Mouse (Mus musculus): ENCODE measurements at regions not wholly inside any gene's neighbourhood (a gene's known extent, or its start where the extent isn't known, plus 50 kb on each side); places are given as distances from the start of the nearest gene placed in this dataset.

DNA sequence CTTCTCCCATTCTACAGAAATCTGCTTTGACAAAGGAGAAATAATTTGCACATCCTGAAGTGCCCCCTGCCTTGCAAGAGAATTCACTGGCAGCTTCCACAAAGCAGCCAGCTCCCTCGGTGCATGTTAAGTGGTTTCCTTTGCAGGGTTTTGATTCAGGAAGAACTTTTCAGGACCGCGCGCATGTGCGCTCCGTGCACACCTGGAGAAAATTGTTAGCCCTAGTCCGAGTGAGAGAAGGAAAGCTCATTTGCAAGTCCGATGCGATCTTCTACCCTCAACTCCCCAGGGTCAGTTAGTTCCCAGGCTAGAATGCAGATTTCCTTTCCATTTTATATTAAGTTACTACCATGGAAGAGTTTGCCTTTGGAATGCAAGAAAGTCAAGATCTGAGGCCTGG lies 145.8 kb upstream of the Fstl4 start:
- H3K79me2 ChIP-seq (ENCODE audit: control insufficient read depth, insufficient read depth, low read length): no peaks in the 10 kb centered on the region

GRCm38 (mm10) chr11:52622861-52623260 lies 141.6 kb upstream of the Fstl4 start:
- TF ChIP-seq POLR2A (IDR thresholded peaks at IDR 0.05; ENCODE audit: extremely low read depth, insufficient read depth, low read length) (no peak), CTCF (IDR thresholded peaks at IDR 0.05; ENCODE audit: low read depth, low read length) (no peak)
- H3K27me3 ChIP-seq (ENCODE audit: control insufficient read depth, insufficient read depth, low read length): 0 out of 2 replicates have a peak, but pooled peaks cover 2% of the 10 kb centered on the region
- H3K79me2 ChIP-seq (ENCODE audit: control insufficient read depth, insufficient read depth, low read length): no peaks in the 10 kb centered on the region
- no peak overlapping the region for H3K27ac ChIP-seq (replicated peaks; ENCODE audit: insufficient read depth, low read depth, low read length)
- no peak for DNase-seq (ENCODE audit: extremely low read depth, low read depth, low spot score)
- no peaks in the 10 kb centered on the region for H3K4me1 ChIP-seq (ENCODE audit: control insufficient read depth, insufficient read depth, low read length)
- no peaks in the 10 kb centered on the region for H3K36me3 ChIP-seq (ENCODE audit: control insufficient read depth, insufficient read depth, low read length)
- 74% methylated on average over 4 of the region's 4 CpGs for WGBS
- no peak overlapping the region for H3K4me3 ChIP-seq (ENCODE audit: insufficient read depth, low read depth, low read length)
- no peak overlapping the region for H3K9ac ChIP-seq (ENCODE audit: low read depth, low read length)

More for the DNA sequence above, 145.8 kb upstream of the Fstl4 start:
- H3K9ac ChIP-seq (ENCODE audit: low read depth, low read length): no peak overlapping the region
- H3K4me1 ChIP-seq (ENCODE audit: control insufficient read depth, insufficient read depth, low read length): no peaks in the 10 kb centered on the region
- DNase-seq (ENCODE audit: extremely low read depth, low read depth, low spot score): no peak
- no peak overlapping the region for H3K4me3 ChIP-seq (ENCODE audit: insufficient read depth, low read depth, low read length)
- TF ChIP-seq POLR2A (IDR thresholded peaks at IDR 0.05; ENCODE audit: extremely low read depth, insufficient read depth, low read length) (no peak), CTCF (IDR thresholded peaks at IDR 0.05; ENCODE audit: low read depth, low read length) (no peak)
- H3K27me3 ChIP-seq (ENCODE audit: control insufficient read depth, insufficient read depth, low read length): no peaks in the 10 kb centered on the region
- no peaks in the 10 kb centered on the region for H3K36me3 ChIP-seq (ENCODE audit: control insufficient read depth, insufficient read depth, low read length)
- H3K27ac ChIP-seq (replicated peaks; ENCODE audit: insufficient read depth, low read depth, low read length): no peak overlapping the region
- 70% methylated on average over 9 of the region's 9 CpGs for WGBS

DNA sequence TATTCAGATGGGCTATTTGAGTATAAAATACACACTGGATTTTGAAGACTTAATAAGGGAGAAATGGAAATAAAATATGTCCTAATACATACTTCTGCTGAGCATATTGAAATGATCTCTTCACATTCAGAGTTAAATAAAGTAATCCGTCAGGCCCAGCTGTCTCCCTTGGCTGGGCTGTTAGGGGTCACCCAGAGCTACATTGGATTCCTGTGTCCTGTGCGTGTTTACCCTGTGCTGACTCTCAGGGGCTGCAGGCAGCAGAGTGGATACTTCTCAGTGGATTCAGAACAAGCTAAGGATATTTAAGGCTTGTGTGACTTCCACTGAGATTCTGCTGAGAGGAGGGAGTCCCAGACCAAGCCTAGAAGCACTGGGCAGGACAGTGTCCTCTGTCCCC lies 135.6 kb upstream of the Fstl4 start:
- no peaks in the 10 kb centered on the region for H3K36me3 ChIP-seq (ENCODE audit: control insufficient read depth, insufficient read depth, low read length)
- no peak overlapping the region for H3K9ac ChIP-seq (ENCODE audit: low read depth, low read length)
- no peak overlapping the region for H3K4me3 ChIP-seq (ENCODE audit: insufficient read depth, low read depth, low read length)
- WGBS: 82% methylated on average over 2 of the region's 2 CpGs
- DNase-seq (ENCODE audit: extremely low read depth, low read depth, low spot score): no peak
- H3K27me3 ChIP-seq (ENCODE audit: control insufficient read depth, insufficient read depth, low read length): 0 out of 2 replicates have a peak, but pooled peaks cover 2% of the 10 kb centered on the region
- H3K4me1 ChIP-seq (ENCODE audit: control insufficient read depth, insufficient read depth, low read length): no peaks in the 10 kb centered on the region
- no peaks in the 10 kb centered on the region for H3K79me2 ChIP-seq (ENCODE audit: control insufficient read depth, insufficient read depth, low read length)
- TF ChIP-seq CTCF (IDR thresholded peaks at IDR 0.05; ENCODE audit: low read depth, low read length): no peak
- H3K27ac ChIP-seq (replicated peaks; ENCODE audit: insufficient read depth, low read depth, low read length): no peak overlapping the region

GRCm38 (mm10) chr11:52629776-52630175 lies 134.7 kb upstream of the Fstl4 start:
- no peak overlapping the region for H3K27ac ChIP-seq (replicated peaks; ENCODE audit: insufficient read depth, low read depth, low read length)
- 0 out of 2 replicates have a peak, but pooled peaks cover 2% of the 10 kb centered on the region for H3K27me3 ChIP-seq (ENCODE audit: control insufficient read depth, insufficient read depth, low read length)
- no peaks in the 10 kb centered on the region for H3K79me2 ChIP-seq (ENCODE audit: control insufficient read depth, insufficient read depth, low read length)
- TF ChIP-seq POLR2A (IDR thresholded peaks at IDR 0.05; ENCODE audit: extremely low read depth, insufficient read depth, low read length) (no peak), CTCF (IDR thresholded peaks at IDR 0.05; ENCODE audit: low read depth, low read length) (0 out of 2 replicates have a peak, but pooled peaks have one; percentile 18)
- H3K4me3 ChIP-seq (ENCODE audit: insufficient read depth, low read depth, low read length): no peak overlapping the region
- H3K36me3 ChIP-seq (ENCODE audit: control insufficient read depth, insufficient read depth, low read length): no peaks in the 10 kb centered on the region
- 55% methylated on average over 5 of the region's 5 CpGs for WGBS
- no peaks in the 10 kb centered on the region for H3K4me1 ChIP-seq (ENCODE audit: control insufficient read depth, insufficient read depth, low read length)
- DNase-seq (ENCODE audit: extremely low read depth, low read depth, low spot score): no peak
- H3K9ac ChIP-seq (ENCODE audit: low read depth, low read length): no peak overlapping the region

DNA sequence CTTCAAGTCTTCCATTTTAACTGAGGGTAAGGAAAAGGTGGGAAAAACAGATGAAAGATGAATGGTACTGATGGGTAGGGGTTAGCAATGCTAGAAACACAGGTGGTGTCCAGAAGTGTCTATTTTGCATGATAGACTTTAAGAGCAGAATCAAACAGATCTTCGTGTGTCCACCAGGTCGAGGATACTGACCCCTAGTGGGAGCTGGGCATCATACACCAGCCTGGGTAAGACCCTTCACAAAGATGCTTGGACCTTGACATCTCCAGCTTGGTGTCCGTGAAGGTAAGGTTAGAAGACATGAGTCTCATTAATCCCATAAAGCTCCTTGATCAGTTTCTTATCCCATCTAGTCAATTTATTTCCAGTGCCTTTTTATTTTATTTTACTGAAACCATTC lies 132.9 kb upstream of the Fstl4 start:
- 45% methylated on average over 3 of the region's 3 CpGs for WGBS
- TF ChIP-seq POLR2A (IDR thresholded peaks at IDR 0.05; ENCODE audit: extremely low read depth, insufficient read depth, low read length) (no peak), CTCF (IDR thresholded peaks at IDR 0.05; ENCODE audit: low read depth, low read length) (peak; percentile 28; the same call in 1 of the 2 replicates)

GRCm38 (mm10) chr11:52634189-52634588 lies 130.2 kb upstream of the Fstl4 start:
- H3K4me1 ChIP-seq (ENCODE audit: control insufficient read depth, insufficient read depth, low read length): no peaks in the 10 kb centered on the region
- no peak overlapping the region for H3K9ac ChIP-seq (ENCODE audit: low read depth, low read length)
- WGBS: 67% methylated on average over 3 of the region's 3 CpGs
- DNase-seq (ENCODE audit: extremely low read depth, low read depth, low spot score): no peak
- no peaks in the 10 kb centered on the region for H3K79me2 ChIP-seq (ENCODE audit: control insufficient read depth, insufficient read depth, low read length)
- no peaks in the 10 kb centered on the region for H3K36me3 ChIP-seq (ENCODE audit: control insufficient read depth, insufficient read depth, low read length)
- no peak overlapping the region for H3K27ac ChIP-seq (replicated peaks; ENCODE audit: insufficient read depth, low read depth, low read length)
- no peak overlapping the region for H3K4me3 ChIP-seq (ENCODE audit: insufficient read depth, low read depth, low read length)
- no peak for TF ChIP-seq CTCF (IDR thresholded peaks at IDR 0.05; ENCODE audit: low read depth, low read length)
- no peak for TF ChIP-seq POLR2A (IDR thresholded peaks at IDR 0.05; ENCODE audit: extremely low read depth, insufficient read depth, low read length)
- H3K27me3 ChIP-seq (ENCODE audit: control insufficient read depth, insufficient read depth, low read length): no peaks in the 10 kb centered on the region

More for the DNA sequence above, 132.9 kb upstream of the Fstl4 start:
- no peaks in the 10 kb centered on the region for H3K36me3 ChIP-seq (ENCODE audit: control insufficient read depth, insufficient read depth, low read length)
- H3K79me2 ChIP-seq (ENCODE audit: control insufficient read depth, insufficient read depth, low read length): no peaks in the 10 kb centered on the region
- no peak overlapping the region for H3K9ac ChIP-seq (ENCODE audit: low read depth, low read length)
- no peaks in the 10 kb centered on the region for H3K27me3 ChIP-seq (ENCODE audit: control insufficient read depth, insufficient read depth, low read length)
- no peak overlapping the region for H3K27ac ChIP-seq (replicated peaks; ENCODE audit: insufficient read depth, low read depth, low read length)
- DNase-seq (ENCODE audit: extremely low read depth, low read depth, low spot score): no peak
- no peak overlapping the region for H3K4me3 ChIP-seq (ENCODE audit: insufficient read depth, low read depth, low read length)
- no peaks in the 10 kb centered on the region for H3K4me1 ChIP-seq (ENCODE audit: control insufficient read depth, insufficient read depth, low read length)
